Mouse (Mus musculus) ovary, postnatal 14 days (tissue): ENCODE results near the gene Asrgl1.
"Not testable (repeated sequence)": the region's sequence is repeated elsewhere in the genome, so short reads cannot be mapped to it uniquely, and the experiment has no call there.

Source experiments
- DNase-seq: peaks from one replicate; pipeline ENCODE4 v3.0.0; 2022; ENCODE audit warnings: low spot score

Gene Asrgl1

DNA sequence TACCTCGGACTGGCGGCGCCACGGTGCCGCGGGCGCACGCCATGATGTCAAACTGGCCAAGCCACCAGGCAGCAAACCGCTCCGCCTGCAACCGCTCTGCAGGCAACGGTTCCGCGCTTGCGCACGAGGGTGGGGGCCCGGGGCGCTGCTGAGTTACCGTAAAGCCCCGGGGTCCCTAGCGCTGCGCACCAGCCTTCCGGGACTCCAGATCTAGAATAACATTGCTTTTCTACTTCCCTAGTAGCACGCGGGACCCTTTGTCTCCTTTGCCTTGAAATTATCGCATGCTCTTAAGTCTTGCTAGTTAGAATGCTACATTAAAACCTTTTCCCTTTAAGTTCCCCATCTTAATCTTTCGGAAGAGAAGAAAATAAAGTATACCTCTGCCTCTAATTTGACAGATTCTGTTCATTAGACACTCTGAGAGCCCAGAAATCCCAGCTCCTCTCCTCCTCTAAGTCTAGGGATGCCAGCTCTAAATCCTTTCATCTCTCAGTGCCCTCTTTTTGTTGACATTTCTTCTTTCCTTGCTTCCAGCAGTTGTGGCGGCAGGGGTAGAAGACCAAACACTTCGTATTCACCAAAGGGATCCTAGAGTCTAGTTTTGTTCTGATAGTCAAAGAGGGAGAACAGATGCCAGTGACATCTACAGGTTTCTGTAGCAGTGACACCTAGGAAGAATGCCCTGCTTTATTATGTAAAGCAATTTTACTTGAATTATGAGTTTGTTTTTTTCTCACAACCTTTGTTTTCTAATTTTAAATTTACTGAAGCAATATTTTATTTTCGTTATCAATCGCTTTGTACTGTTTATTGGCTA lies at the start of gene Asrgl1:
Asrgl1 (minus strand) TSS at position 125 of the 820 bp plus-strand sequence.
- peak; percentile 86 for DNase-seq

GRCm38 (mm10) chr19:9146214-9146613 lies 10.8 kb upstream of the Asrgl1 start:
- no peak for DNase-seq

- DNase-seq = no peak
These were observed 8.2 kb upstream of the Asrgl1 start for GRCm38 (mm10) chr19:9143639-9144125.

GRCm38 (mm10) chr19:9143230-9143629 lies 7.8 kb upstream of the Asrgl1 start:
- no peak for DNase-seq

GRCm38 (mm10) chr19:9140361-9140760 lies 4.9 kb upstream of the Asrgl1 start:
- not testable (repeated sequence) for DNase-seq

DNA sequence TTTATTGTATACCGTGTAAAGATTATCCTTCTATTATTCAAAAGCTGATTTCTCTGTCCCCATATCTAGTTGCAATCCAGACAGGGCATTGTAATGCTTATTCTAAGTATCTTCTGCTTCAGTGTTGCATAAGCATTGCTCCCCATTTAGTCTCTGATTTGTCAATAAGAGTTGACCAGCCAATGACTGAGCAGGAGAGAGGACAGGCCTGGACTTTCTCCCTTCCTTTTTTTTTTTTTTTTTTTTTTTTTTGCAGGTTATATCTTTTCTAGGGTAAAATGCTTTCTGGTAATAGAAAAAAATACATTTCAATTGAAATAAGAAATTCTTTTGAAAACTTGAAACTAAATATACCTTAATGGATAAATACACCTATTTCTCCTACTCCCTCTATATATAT lies 1.7 kb upstream of the Asrgl1 start:
- no peak for DNase-seq

DNA sequence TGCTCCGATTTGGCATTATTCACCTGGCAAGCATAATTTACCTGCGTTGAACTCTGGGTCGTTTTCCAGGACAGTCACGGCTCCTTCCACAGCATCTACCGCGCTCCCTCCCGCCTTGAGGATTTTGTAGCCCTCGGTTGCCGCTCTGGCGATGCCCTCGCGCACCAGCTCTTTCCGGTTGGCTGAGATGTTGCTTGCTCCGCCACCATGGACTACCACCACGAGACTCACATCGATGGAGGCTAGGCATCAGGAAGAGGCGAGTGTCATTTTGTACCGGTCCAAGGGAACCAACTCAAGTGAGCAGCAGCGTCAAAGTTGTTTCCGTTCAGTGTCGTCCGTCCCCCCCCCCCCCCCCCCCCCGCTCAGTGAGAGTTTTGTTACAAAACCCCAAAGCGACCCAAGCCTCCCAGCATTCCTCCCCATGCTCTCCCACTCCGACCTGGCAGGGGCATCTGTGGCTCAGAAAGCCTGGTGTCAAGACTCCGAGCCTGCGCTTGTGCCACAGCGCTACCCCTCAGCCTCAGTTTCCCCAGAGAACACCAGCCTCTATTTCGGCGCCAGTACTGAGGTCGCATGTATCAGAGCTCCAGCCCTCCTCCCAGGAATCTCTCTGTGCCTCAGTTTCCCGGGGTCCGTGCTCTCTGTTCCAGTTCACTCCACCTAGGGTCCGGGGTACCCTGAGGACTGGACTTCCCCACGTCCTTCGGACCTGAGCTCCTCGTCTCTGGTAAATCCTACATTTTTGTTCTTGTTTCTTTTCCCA lies 507 bp downstream of the Asrgl1 start:
- DNase-seq = peak; percentile 34

GRCm38 (mm10) chr19:9129996-9130395 lies 5.4 kb downstream of the Asrgl1 start:
- no peak for DNase-seq

DNA sequence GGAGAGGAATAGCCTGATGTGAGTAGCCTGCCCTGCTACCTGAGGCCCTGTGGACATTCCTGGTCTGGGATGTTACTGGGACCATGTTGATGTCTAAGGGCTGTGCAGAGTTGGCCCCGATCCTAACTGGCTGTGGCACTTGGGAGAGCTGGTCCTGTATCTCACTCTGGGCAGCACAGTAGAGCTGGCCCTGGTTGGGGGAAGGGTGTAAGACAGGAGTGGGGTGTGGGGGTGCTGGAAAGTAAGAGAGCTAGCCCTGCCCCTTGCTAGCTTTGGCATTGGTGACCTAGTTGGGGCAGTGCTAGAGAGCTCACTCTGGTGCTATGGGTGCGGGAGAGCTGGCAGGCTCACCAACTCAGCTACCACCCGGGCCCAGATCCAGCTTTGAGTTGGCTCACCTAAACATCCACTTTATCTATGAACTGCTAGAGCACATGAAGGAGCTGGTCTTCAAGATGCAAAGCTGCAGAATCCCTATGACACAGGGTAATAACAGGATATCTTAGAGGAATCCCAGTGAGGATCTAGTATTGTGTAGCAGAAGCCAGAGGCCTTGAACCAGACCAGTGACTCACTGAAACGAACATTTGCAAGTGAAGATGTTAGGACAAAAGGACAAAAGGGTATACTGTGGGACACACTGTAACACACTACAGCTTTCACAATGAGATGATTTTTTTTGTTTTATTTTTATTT lies 6.8 kb downstream of the Asrgl1 start:
- DNase-seq = no peak

- DNase-seq = not testable (repeated sequence)
These were observed 11.4 kb downstream of the Asrgl1 start for GRCm38 (mm10) chr19:9123986-9124385.

- no peak for DNase-seq
These were observed 13.0 kb downstream of the Asrgl1 start for GRCm38 (mm10) chr19:9122390-9122789.

- DNase-seq = no peak
These were observed 15.6 kb downstream of the Asrgl1 start for GRCm38 (mm10) chr19:9119655-9120425.

- no peak for DNase-seq
These were observed 18.2 kb downstream of the Asrgl1 start for GRCm38 (mm10) chr19:9117275-9117674.

DNA sequence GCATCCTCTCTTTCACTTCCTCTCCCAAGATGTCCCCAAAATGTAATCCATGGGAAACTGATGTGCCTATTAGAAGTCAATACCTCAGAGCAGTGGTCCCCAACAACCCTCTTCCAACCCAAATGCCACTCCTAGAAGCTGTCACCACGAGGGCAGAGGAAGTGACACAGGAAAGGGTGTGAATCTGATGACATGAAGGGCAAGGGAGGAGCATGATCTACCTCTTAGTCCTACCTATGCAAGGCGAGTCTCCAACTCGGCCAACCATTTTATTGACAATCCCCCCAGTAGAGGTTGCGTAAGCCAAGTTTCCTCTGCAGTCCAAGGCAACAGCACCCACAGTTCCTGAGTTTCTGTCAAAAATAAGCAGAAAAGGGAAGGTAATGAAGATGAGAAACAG lies 19.2 kb downstream of the Asrgl1 start:
- no peak for DNase-seq

DNA sequence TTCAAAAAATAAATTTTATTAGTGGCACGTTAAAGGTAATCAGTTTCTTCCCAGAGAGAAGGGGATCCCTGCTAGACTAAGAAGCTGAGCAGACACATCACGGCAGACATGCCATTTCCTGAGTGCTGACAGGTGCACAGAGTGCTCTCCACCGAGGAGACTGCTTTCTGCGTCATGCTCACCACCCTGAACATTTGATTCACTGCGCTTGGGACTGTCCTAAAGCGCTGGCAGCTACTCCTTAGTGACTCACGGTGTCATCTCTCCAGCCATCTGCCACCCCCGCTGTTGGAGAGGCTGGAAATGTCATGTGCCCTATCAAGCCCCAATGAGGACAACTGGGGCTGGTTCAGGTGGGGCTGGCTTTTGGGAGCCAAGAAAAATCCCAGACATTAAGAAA lies 23.4 kb downstream of the Asrgl1 start:
- DNase-seq = no peak

DNA sequence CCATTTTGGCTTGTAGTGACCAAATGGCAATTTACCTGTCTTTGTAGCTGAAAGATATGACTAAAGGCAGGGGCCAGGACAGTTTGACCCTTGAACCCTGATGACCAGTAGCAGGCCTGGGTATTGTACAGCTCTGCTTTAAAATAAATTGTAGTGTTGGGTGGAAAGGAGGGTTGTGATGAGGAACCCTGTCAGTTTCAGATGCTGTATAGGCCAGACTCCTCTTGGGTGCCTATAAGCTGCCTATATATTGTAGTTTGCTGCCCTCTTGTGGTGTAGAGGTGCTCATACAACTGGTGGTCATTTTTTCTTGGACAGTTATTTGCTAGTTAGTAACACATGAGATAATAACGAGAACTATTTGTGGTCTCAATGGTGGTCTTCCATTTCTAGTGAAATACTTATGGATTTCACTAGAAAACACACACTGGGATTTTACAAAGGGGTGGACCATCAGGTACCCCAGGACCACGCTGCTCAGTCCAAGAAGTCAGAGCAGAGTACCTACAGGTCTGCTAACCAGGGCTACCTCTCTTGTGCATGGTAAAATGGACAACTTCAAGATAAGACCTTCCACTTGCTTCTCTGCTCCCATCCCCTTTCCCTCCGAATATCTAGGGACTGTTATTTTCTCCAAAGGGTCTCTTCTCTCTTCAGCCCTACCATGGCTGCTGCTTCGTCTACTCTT lies 25.1 kb downstream of the Asrgl1 start:
- no peak for DNase-seq

GRCm38 (mm10) chr19:9108536-9108935 lies 26.9 kb downstream of the Asrgl1 start:
- no peak for DNase-seq

GRCm38 (mm10) chr19:9107379-9107755 lies 28.1 kb downstream of the Asrgl1 start:
- no peak for DNase-seq

DNA sequence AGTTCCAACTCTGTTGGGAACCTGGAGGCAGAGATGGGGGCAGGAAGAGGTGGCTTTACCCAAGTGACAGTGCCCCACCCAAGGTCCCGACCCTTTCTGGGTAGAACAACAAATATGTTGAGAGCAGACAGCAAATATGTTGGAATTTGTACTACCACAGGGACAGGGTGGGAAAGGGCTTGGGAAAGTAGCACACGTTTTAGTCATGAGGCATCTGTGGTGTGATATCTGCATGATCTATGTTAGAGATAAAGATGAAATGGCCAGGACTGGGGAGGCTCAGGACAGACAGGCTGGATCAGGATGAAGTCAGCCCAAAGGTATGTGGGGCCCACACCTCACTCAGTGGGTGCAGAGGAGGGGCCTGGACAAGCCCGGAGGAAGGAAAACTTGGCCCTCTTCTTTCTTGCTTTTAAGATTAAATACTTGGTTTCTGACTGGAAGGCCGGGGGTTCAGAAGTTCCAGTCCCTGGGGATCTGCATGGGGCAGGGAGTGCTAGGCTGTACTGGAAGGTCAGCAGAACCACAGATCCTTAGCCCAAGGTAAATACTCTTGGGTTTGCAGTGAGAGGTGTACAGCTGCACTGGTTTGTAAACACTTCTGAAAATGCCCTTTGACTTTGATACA lies 28.6 kb downstream of the Asrgl1 start:
- DNase-seq = no peak

- DNase-seq = no peak
These were observed 29.3 kb downstream of the Asrgl1 start for GRCm38 (mm10) chr19:9106096-9106495.
